Mouse (Mus musculus) C2C12 (cell line): ENCODE measurements around the gene Arhgef10l. TPM values are rescaled to one million over a fixed set of nuclear protein-coding genes. Genes with fewer than 3 reads are reported as not detected.

ENCODE experiments used
- H3K27me3 ChIP-seq: one replicate; pipeline ENCODE4 v1.6.1; 2011; ENCODE audit not compliant: control insufficient read depth, insufficient read depth, insufficient read length
- H3K36me3 ChIP-seq: one replicate; pipeline ENCODE4 v1.6.1; 2011; ENCODE audit not compliant: control insufficient read depth, insufficient read depth
- H3K4me3 ChIP-seq: one replicate; pipeline ENCODE4 v1.5.1; 2011; ENCODE audit warnings: mild to moderate bottlenecking, control low read depth; ENCODE audit not compliant: poor library complexity, insufficient read depth, severe bottlenecking
- H3K79me2 ChIP-seq: one replicate; pipeline ENCODE4 v1.6.1; 2011; ENCODE audit not compliant: control insufficient read depth, insufficient read depth
- H3K79me3 ChIP-seq: one replicate; pipeline ENCODE4 v1.6.1; 2011; ENCODE audit warnings: low read depth, control low read depth
- H3ac ChIP-seq: one replicate; pipeline ENCODE3; 2011; ENCODE audit warnings: low read depth; ENCODE audit not compliant: control insufficient read depth, insufficient read length
- CEBPB ChIP-seq: IDR thresholded peaks from one replicate; pipeline ENCODE4 v1.6.1; 2011; ENCODE audit warnings: low read depth, mild to moderate bottlenecking, control low read depth, moderate library complexity
- CTCF ChIP-seq: IDR thresholded peaks from one replicate; pipeline ENCODE4 v1.5.1; 2011; ENCODE audit not compliant: control insufficient read depth, insufficient read depth, insufficient read length
- FOSL1 ChIP-seq: IDR thresholded peaks from one replicate; pipeline ENCODE4 v1.8.0; 2011; ENCODE audit warnings: mild to moderate bottlenecking, low read length; ENCODE audit not compliant: poor library complexity, insufficient read depth, severe bottlenecking
- MAX ChIP-seq: IDR thresholded peaks from one replicate; pipeline ENCODE4 v1.6.1; 2011; ENCODE audit warnings: mild to moderate bottlenecking, control low read depth
- MYOD1 ChIP-seq: IDR thresholded peaks from one replicate; pipeline ENCODE4 v1.6.1; 2011; ENCODE audit warnings: low read depth; ENCODE audit not compliant: control insufficient read depth, insufficient read length
- MYOG ChIP-seq: IDR thresholded peaks from one replicate; pipeline ENCODE4 v1.6.1; 2011; ENCODE audit not compliant: control insufficient read depth, insufficient read length; ENCODE audit errors: extremely low read depth
- USF1 ChIP-seq: IDR thresholded peaks from one replicate; pipeline ENCODE4 v1.6.1; 2011; ENCODE audit warnings: low read depth, mild to moderate bottlenecking, control low read depth, moderate library complexity
- polyA plus RNA-seq: library from polyadenylated mRNA; unstranded; fragments of >200 nt; fragmentation: generic; extraction: Trizol; gene quantifications from one replicate; pipeline ENCODE4 v1.2.1, GENCODE M21; 2012; ENCODE audit warnings: missing spikeins

Arhgef10l gene
- polyA plus RNA-seq, 1 experiment: 27.8 TPM

DNA sequence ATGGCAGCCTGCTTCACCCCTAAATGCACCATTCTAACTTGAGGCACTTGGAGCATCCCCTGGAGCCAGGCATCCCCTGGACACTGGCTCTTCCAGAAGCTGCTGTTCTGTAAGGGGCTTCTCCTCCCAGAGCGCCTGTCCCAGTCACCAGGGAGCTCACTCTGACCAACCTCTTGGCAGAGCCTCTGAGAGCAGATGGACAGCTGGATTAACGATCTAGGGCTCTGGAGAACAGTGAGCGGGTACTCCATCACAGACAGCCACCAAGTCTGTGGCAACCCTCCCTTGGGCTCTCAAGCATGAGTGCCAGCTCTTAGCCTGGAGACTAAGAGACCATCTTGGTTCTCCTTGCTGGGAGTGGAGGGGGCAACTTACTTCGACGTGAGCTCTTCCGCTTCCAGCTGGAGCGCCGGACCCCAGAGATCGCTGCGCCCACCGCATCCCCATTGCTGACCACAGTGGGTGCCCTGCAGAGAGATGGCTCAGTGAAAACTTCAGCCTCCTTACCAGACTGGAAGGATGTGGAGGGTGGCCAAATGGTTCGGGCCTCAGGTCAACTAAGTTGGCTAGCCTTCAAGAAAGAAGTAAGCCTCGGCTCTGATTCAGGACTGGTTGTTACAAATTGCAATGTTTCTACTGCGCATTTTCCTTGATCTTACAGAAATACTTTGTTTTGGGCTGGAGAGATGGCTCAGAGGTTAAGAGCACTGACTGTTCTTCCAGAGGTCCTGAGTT, 71.9 kb downstream of the Arhgef10l start:
- TF ChIP-seq CEBPB (no peak), MYOD1 (no peak)
- H3K36me3 ChIP-seq: peaks cover 9% of the 10 kb centered on the region
- no peak overlapping the region for H3ac ChIP-seq
- no peaks in the 10 kb centered on the region for H3K27me3 ChIP-seq
- H3K4me3 ChIP-seq: no peak overlapping the region
- H3K79me3 ChIP-seq: no peaks in the 10 kb centered on the region
- H3K79me2 ChIP-seq: no peaks in the 10 kb centered on the region

GRCm38 (mm10) chr4:140592990-140593770, 72.6 kb downstream of the Arhgef10l start:
- Histone ChIP-seq H3K27me3 (no peaks in the 10 kb centered on the region), H3ac (no peak overlapping the region), H3K4me3 (no peak overlapping the region), H3K79me2 (no peaks in the 10 kb centered on the region), H3K79me3 (no peaks in the 10 kb centered on the region), H3K36me3 (peaks cover 9% of the 10 kb centered on the region)
- TF ChIP-seq FOSL1 (no peak), MAX (no peak), CTCF (no peak), MYOD1 (no peak), USF1 (no peak)

DNA sequence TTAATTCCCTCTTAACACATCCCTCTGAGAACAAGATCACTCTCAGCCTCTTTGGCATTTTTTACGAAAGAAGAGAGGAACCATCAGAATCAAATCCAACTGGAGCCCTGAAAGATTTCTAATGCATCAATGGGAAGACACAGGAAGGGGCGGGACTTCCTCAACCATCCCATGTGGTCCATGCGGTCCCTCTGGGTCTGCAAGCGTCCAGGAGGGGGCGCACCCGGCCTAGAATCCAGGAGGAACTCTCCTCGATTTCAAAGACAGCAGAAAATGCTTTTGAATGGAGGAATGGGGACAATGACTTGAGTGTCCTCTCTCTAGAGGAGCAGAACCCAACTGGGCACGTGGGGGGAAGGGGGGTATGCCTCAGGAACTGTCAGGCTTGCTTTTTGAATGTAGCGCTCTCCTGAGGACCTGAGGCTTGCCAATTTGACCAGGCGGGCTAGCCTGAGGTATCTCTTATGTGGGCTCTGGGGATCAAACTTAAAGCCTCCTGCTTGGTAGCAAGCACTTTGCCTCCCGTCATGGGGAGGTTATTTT, 73.5 kb downstream of the Arhgef10l start:
- Histone ChIP-seq H3ac (no peak overlapping the region), H3K27me3 (no peaks in the 10 kb centered on the region), H3K79me3 (no peaks in the 10 kb centered on the region), H3K4me3 (no peak overlapping the region), H3K36me3 (peaks cover 9% of the 10 kb centered on the region), H3K79me2 (no peaks in the 10 kb centered on the region)
- TF ChIP-seq MAX (peak; percentile 67), USF1 (no peak), FOSL1 (no peak), MYOG (no peak), MYOD1 (no peak), CTCF (peak; percentile 52), CEBPB (no peak)

DNA sequence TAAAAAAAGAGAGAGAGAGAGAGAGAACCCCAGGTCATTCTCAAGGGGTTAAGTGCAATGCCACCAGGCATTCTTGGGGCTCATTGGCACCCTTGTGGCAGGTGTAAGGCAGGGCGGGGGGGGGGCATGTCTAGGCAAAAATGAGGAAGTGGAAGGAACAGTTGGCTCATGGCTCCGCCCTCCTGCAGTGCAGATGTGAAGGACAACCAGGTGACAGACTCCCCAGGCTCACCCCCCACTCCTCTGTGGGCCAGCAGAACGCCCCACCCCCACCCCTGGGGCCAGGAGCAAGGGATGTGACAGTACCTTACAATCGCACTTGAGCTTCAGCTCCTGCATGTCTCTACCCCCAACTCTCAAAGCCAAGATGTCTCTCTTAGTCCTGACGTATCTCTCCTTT, 79.3 kb downstream of the Arhgef10l start:
- TF ChIP-seq CEBPB (no peak), FOSL1 (no peak), CTCF (no peak), MAX (no peak), USF1 (no peak), MYOG (no peak), MYOD1 (no peak)
- no peaks in the 10 kb centered on the region for H3K79me2 ChIP-seq
- no peaks in the 10 kb centered on the region for H3K79me3 ChIP-seq
- no peak overlapping the region for H3ac ChIP-seq
- H3K36me3 ChIP-seq: no peaks in the 10 kb centered on the region
- H3K27me3 ChIP-seq: no peaks in the 10 kb centered on the region
- no peak overlapping the region for H3K4me3 ChIP-seq

DNA sequence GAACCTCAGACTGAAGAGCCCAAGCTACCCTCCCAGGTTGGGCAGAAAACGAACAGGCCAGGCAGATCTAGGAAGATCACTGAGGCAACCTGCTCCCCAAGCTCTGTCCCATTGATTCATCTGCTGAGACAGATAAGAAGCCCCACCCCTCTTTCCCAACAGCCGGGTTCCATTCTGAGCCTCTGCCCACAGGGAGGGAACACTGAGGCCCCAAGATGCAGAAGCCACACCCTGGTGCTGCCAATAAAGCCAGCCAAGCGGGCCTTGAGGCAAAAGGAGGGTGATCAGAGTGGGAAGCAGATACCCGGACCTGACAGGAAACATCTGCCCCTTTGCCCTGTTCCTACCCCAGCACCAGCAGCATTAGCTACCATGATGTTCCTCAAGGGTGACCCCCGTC, 81.6 kb downstream of the Arhgef10l start:
- peaks cover 5% of the 10 kb centered on the region for H3K36me3 ChIP-seq

More for the DNA sequence above, 81.6 kb downstream of the Arhgef10l start:
- H3K79me3 ChIP-seq: no peaks in the 10 kb centered on the region
- no peak for TF ChIP-seq MAX
- TF ChIP-seq MYOG: no peak
- no peak for TF ChIP-seq CEBPB
- TF ChIP-seq FOSL1: no peak
- no peak for TF ChIP-seq USF1
- no peak for TF ChIP-seq CTCF
- TF ChIP-seq MYOD1: no peak
- no peak overlapping the region for H3K4me3 ChIP-seq
- no peaks in the 10 kb centered on the region for H3K79me2 ChIP-seq
- no peak overlapping the region for H3ac ChIP-seq
- H3K27me3 ChIP-seq: no peaks in the 10 kb centered on the region
